Mouse (Mus musculus) midbrain, embryonic 11.5 days (tissue): Measurements from ENCODE around the gene Ptpn6. TPM values are rescaled to one million over a fixed set of nuclear protein-coding genes. Genes with fewer than 3 reads are reported as not detected.

Experiments
- ATAC-seq: fragments of 200-750 bp; cut with Nextera tagmentation; 2 replicates; pipeline ENCODE4 v1.8.0; 2017; ENCODE audit warnings: moderate TSS enrichment, moderate library complexity; ENCODE audit not compliant: low FRiP score
- DNase-seq: peaks from one replicate; pipeline ENCODE4 v3.0.0; 2015; ENCODE audit warnings: low spot score; ENCODE audit errors: missing footprints
- H3K27ac ChIP-seq: fragments of 300-500 bp; sonication (generic); 2 replicates; pipeline ENCODE4 v1.5.1; 2014; ENCODE audit warnings: low read depth, low read length
- H3K27me3 ChIP-seq: fragments of 300-500 bp; sonication (generic); 2 replicates; pipeline ENCODE4 v1.6.1; 2014; ENCODE audit warnings: mild to moderate bottlenecking, low read length, moderate library complexity, mixed read lengths; ENCODE audit not compliant: control insufficient read depth, insufficient read depth
- H3K36me3 ChIP-seq: fragments of 300-500 bp; sonication (generic); 2 replicates; pipeline ENCODE4 v1.6.1; 2014; ENCODE audit warnings: mild to moderate bottlenecking, low read length, moderate library complexity, mixed read lengths; ENCODE audit not compliant: control insufficient read depth, insufficient read depth
- H3K4me1 ChIP-seq: fragments of 300-500 bp; sonication (generic); 2 replicates; pipeline ENCODE4 v1.6.1; 2014; ENCODE audit warnings: low read length; ENCODE audit not compliant: control insufficient read depth, insufficient read depth
- H3K4me2 ChIP-seq: fragments of 300-500 bp; sonication (generic); 2 replicates; pipeline ENCODE4 v1.6.1; 2014; ENCODE audit warnings: mild to moderate bottlenecking, moderate library complexity
- H3K4me3 ChIP-seq: fragments of 300-500 bp; sonication (generic); 2 replicates; pipeline ENCODE4 v1.5.1; 2014; ENCODE audit warnings: low read depth, low read length
- H3K9ac ChIP-seq: fragments of 300-500 bp; sonication (generic); 2 replicates; pipeline ENCODE4 v1.6.1; 2014; ENCODE audit warnings: low read length
- H3K9me3 ChIP-seq: fragments of 300-500 bp; sonication (generic); 2 replicates; pipeline ENCODE4 v1.6.1; 2016; ENCODE audit warnings: low read length; ENCODE audit not compliant: control insufficient read depth
- WGBS: fragments of 180-500 bp; shearing (Covaris S2); extraction: QIAGEN DNeasy Blood & Tissue Kit; methylation state at CpG from one replicate; pipeline ENCODE4 v1.1.7; 2014; 5-methylcytosine and 5-hydroxymethylcytosine counted together
- polyA plus RNA-seq: library from polyadenylated mRNA; unstranded; fragments of >200 nt; fragmentation: Nextera tagmentation; extraction: Ambion mirVana; gene quantifications from 2 replicates; pipeline ENCODE4 v1.2.1, GENCODE M21; 2014

The Ptpn6 gene
- 5.1 and 6.3 TPM in 2 replicates for polyA plus RNA-seq

GRCm38 (mm10) chr6:124738511-124739023 is at the start of gene Ptpn6:
Ptpn6 (minus strand) TSS chr6:124738714.
- 0 out of 2 replicates have a peak, but pooled peaks cover 4% of the 10 kb centered on the region for H3K36me3 ChIP-seq
- H3K9me3 ChIP-seq, result no peaks in the 10 kb centered on the region
- no peak within 1 kb of the TSS for H3K4me2 ChIP-seq
- no peak within 1 kb of the TSS for H3K27ac ChIP-seq
- WGBS, result 29% methylated on average over 15 of the region's 15 CpGs
- peak within 1 kb of the TSS; percentile 2; the same call in 1 of the 2 replicates for H3K9ac ChIP-seq
- ATAC-seq (no peak), DNase-seq (peak; percentile 80)
- H3K4me1 ChIP-seq, result peaks cover 19% of the 10 kb centered on the region
- H3K4me3 ChIP-seq, result no peak within 1 kb of the TSS
- no peaks in the 10 kb centered on the region for H3K27me3 ChIP-seq

- ATAC-seq (no peak), DNase-seq (no peak)
- no peak overlapping the region for H3K4me2 ChIP-seq
- H3K36me3 ChIP-seq, result no peaks in the 10 kb centered on the region
- no peak overlapping the region for H3K27ac ChIP-seq
- no peaks in the 10 kb centered on the region for H3K4me1 ChIP-seq
- no peak overlapping the region for H3K9ac ChIP-seq
- no peak overlapping the region for H3K4me3 ChIP-seq
- H3K27me3 ChIP-seq, result no peaks in the 10 kb centered on the region
- H3K9me3 ChIP-seq, result no peaks in the 10 kb centered on the region
- WGBS, result 84% methylated on average over 10 of the region's 10 CpGs
Measured at GRCm38 (mm10) chr6:124787722-124788121, 49.2 kb upstream of the Ptpn6 start.

- no peaks in the 10 kb centered on the region for H3K27me3 ChIP-seq
- ATAC-seq (no peak), DNase-seq (no peak)
- H3K9me3 ChIP-seq, result no peaks in the 10 kb centered on the region
- no peaks in the 10 kb centered on the region for H3K4me1 ChIP-seq
- no peak overlapping the region for H3K4me2 ChIP-seq
- WGBS, result 58% methylated on average over 8 of the region's 8 CpGs
- no peak overlapping the region for H3K27ac ChIP-seq
- H3K36me3 ChIP-seq, result no peaks in the 10 kb centered on the region
- H3K4me3 ChIP-seq, result no peak overlapping the region
- no peak overlapping the region for H3K9ac ChIP-seq
Measured at GRCm38 (mm10) chr6:124786756-124787420, 48.4 kb upstream of the Ptpn6 start.

- no peak overlapping the region for H3K9ac ChIP-seq
- no peaks in the 10 kb centered on the region for H3K9me3 ChIP-seq
- ATAC-seq (no peak), DNase-seq (peak; percentile 87)
- H3K36me3 ChIP-seq, result no peaks in the 10 kb centered on the region
- H3K4me3 ChIP-seq, result no peak overlapping the region
- H3K27me3 ChIP-seq, result no peaks in the 10 kb centered on the region
- WGBS, result 24% methylated on average over 6 of the region's 6 CpGs
- H3K4me1 ChIP-seq, result peaks cover 9% of the 10 kb centered on the region; the same call in 1 of the 2 replicates
- no peak overlapping the region for H3K4me2 ChIP-seq
- no peak overlapping the region for H3K27ac ChIP-seq
Measured at GRCm38 (mm10) chr6:124782436-124782835, 43.9 kb upstream of the Ptpn6 start.

- ATAC-seq (no peak), DNase-seq (peak; percentile 61)
- no peak overlapping the region for H3K4me3 ChIP-seq
- 91% methylated on average over 7 of the region's 7 CpGs for whole genome bisulfite sequencing
- no peak overlapping the region for H3K4me2 ChIP-seq
- H3K36me3 ChIP-seq, result no peaks in the 10 kb centered on the region
- peaks cover 9% of the 10 kb centered on the region; the same call in 1 of the 2 replicates for H3K4me1 ChIP-seq
- H3K9ac ChIP-seq, result no peak overlapping the region
- no peaks in the 10 kb centered on the region for H3K27me3 ChIP-seq
- no peaks in the 10 kb centered on the region for H3K9me3 ChIP-seq
- no peak overlapping the region for H3K27ac ChIP-seq
Measured at GRCm38 (mm10) chr6:124780917-124781316, 42.4 kb upstream of the Ptpn6 start.

GRCm38 (mm10) chr6:124779984-124780416 is 41.5 kb upstream of the Ptpn6 start:
- Histone ChIP-seq H3K9me3 (no peaks in the 10 kb centered on the region), H3K4me1 (peaks cover 9% of the 10 kb centered on the region; the same call in 1 of the 2 replicates), H3K4me2 (peak overlapping the region; percentile 51), H3K36me3 (no peaks in the 10 kb centered on the region), H3K27me3 (no peaks in the 10 kb centered on the region), H3K27ac (no peak overlapping the region), H3K4me3 (peak overlapping the region; percentile 27), H3K9ac (peak overlapping the region; percentile 35; the same call in 1 of the 2 replicates)
- 3% methylated on average over 10 of the region's 10 CpGs for WGBS
- ATAC-seq (peak; percentile 32; the same call in 1 of the 2 replicates), DNase-seq (peak; percentile 96)

- no peaks in the 10 kb centered on the region for H3K36me3 ChIP-seq
- H3K4me3 ChIP-seq, result peak within 1 kb of the TSS; percentile 27
- no peak within 1 kb of the TSS for H3K27ac ChIP-seq
- peak; percentile 97 for DNase-seq
- ATAC-seq, result peak; percentile 65
- no peaks in the 10 kb centered on the region for H3K27me3 ChIP-seq
- peaks cover 9% of the 10 kb centered on the region; the same call in 1 of the 2 replicates for H3K4me1 ChIP-seq
- peak within 1 kb of the TSS; percentile 35 for H3K9ac ChIP-seq
- WGBS, result 3% methylated on average over 23 of the region's 23 CpGs
- no peaks in the 10 kb centered on the region for H3K9me3 ChIP-seq
- H3K4me2 ChIP-seq, result peak within 1 kb of the TSS; percentile 51
Measured at GRCm38 (mm10) chr6:124779222-124779983, 40.9 kb upstream of the Ptpn6 start, which contains the start of gene Lrrc23. Lrrc23 (minus strand) TSS chr6:124779727.

- no peak overlapping the region for H3K4me2 ChIP-seq
- DNase-seq, result no peak
- no peak overlapping the region for H3K27ac ChIP-seq
- ATAC-seq, result no peak
- no peaks in the 10 kb centered on the region for H3K9me3 ChIP-seq
- H3K9ac ChIP-seq, result no peak overlapping the region
- WGBS, result 88% methylated on average over 15 of the region's 15 CpGs
- peaks cover 10% of the 10 kb centered on the region; the same call in 1 of the 2 replicates for H3K27me3 ChIP-seq
- peaks cover 16% of the 10 kb centered on the region for H3K4me1 ChIP-seq
- no peaks in the 10 kb centered on the region for H3K36me3 ChIP-seq
- H3K4me3 ChIP-seq, result no peak overlapping the region
Measured at GRCm38 (mm10) chr6:124770511-124770910, 32.0 kb upstream of the Ptpn6 start.
